Mouse (Mus musculus) Patski (cell line): ENCODE measurements around the gene Meis2. TPM values are rescaled to one million over a fixed set of nuclear protein-coding genes. Genes with fewer than 3 reads are reported as not detected.

Experiments used
- ATAC-seq: fragments of 100-300 bp; one replicate; pipeline ENCODE4 v1.8.0; 2021
- CTCF ChIA-PET: fragments of 350-600 bp; sonication (Branson Sonifier 250); formaldehyde crosslinking; loops from one replicate; lab custom pipeline; 2022; ENCODE audit warnings: inconsistent platforms; lab: Charles Lee
- POLR2A ChIA-PET: fragments of 350-600 bp; sonication (Branson Sonifier 250); formaldehyde crosslinking; loops from one replicate; lab custom pipeline; 2022; ENCODE audit warnings: antibody characterized with exemption, inconsistent platforms; lab: Charles Lee
- DNase-seq: peaks from one replicate; pipeline ENCODE4 v3.0.0-alpha.2; 2011; ENCODE audit warnings: low read depth, low spot score
- H3K27me3 ChIP-seq: fragments of 371-371 bp; one replicate; pipeline ENCODE4 v1.5.1; 2021
- CTCF ChIP-seq: fragments of 100-300 bp; IDR thresholded peaks from one replicate; pipeline ENCODE4 v1.5.1; 2021
- in situ Hi-C: fragments of 300-500 bp; cut with MboI; formaldehyde crosslinking; loops from 3 replicates; pipeline ENCODE4 v1.11.1; 2018; ENCODE audit warnings: low pct_unique_long_range_greater_than_20kb, mixed read lengths
- polyA plus RNA-seq: library from polyadenylated mRNA; unstranded; gene quantifications from one replicate; pipeline ENCODE4 v1.2.3, GENCODE M21; 2021

Meis2 gene
- polyA plus RNA-seq, 1 experiment from 2014 or later, result 52.9 TPM

- in situ Hi-C loops, result no loop called here
- POLR2A ChIA-PET, result interaction anchor here (0.7 kb wide), 1 partner anchor 15 kb away, joined by 3 read pairs; no protein-coding TSS in a partner anchor
- ATAC-seq, result no peak
- CTCF ChIA-PET, result interaction anchor here (1.7 kb wide), 1 partner anchor 18 kb away, joined by 5 read pairs; no protein-coding TSS in a partner anchor
- no peaks in the 10 kb centered on the region for H3K27me3 ChIP-seq
- no peak for DNase-seq
- TF ChIP-seq CTCF, result no peak
These were observed 174.9 kb downstream of the Meis2 start for GRCm38 (mm10) chr2:115890715-115891114.

GRCm38 (mm10) chr2:115890030-115890429 lies 175.6 kb downstream of the Meis2 start:
- in situ Hi-C loops, result no loop called here

GRCm38 (mm10) chr2:115889212-115889611 lies 176.4 kb downstream of the Meis2 start:
- no peaks in the 10 kb centered on the region for H3K27me3 ChIP-seq
- DNase-seq (no peak), ATAC-seq (no peak)
- ChIA-PET CTCF (interaction anchor here (0.9 kb wide), 1 partner anchor 24 kb away, joined by 3 read pairs; no protein-coding TSS in a partner anchor), POLR2A (no interaction called here)
- in situ Hi-C loops, result no loop called here
- no peak for TF ChIP-seq CTCF

More at GRCm38 (mm10) chr2:115890030-115890429, 175.6 kb downstream of the Meis2 start:
- POLR2A ChIA-PET, result interaction anchor here (0.7 kb wide), 1 partner anchor 15 kb away, joined by 3 read pairs; no protein-coding TSS in a partner anchor
- CTCF ChIA-PET, result no interaction called here
- ATAC-seq, result no peak
- no peak for DNase-seq
- TF ChIP-seq CTCF, result no peak
- no peaks in the 10 kb centered on the region for H3K27me3 ChIP-seq

- H3K27me3 ChIP-seq, result no peaks in the 10 kb centered on the region
- TF ChIP-seq CTCF, result no peak
- DNase-seq, result no peak
- ChIA-PET POLR2A (interaction anchor here (0.8 kb wide), 1 partner anchor 102 kb away, joined by 3 read pairs; no protein-coding TSS in a partner anchor), CTCF (interaction anchor here (0.9 kb wide), 1 partner anchor 23 kb away, joined by 3 read pairs; no protein-coding TSS in a partner anchor)
- in situ Hi-C loops, result no loop called here
- no peak for ATAC-seq
These were observed 177.1 kb downstream of the Meis2 start for GRCm38 (mm10) chr2:115888336-115889077.

- in situ Hi-C loops, result no loop called here
- H3K27me3 ChIP-seq, result no peaks in the 10 kb centered on the region
- CTCF ChIA-PET, result no interaction called here
- DNase-seq (no peak), ATAC-seq (no peak)
- POLR2A ChIA-PET, result interaction anchor here (0.8 kb wide), 1 partner anchor 103 kb away, joined by 3 read pairs; no protein-coding TSS in a partner anchor
- TF ChIP-seq CTCF, result no peak
These were observed 178.0 kb downstream of the Meis2 start for GRCm38 (mm10) chr2:115887631-115888030.

- ChIA-PET POLR2A (no interaction called here), CTCF (no interaction called here)
- no peak for TF ChIP-seq CTCF
- in situ Hi-C loops, result no loop called here
- no peak for DNase-seq
- no peak for ATAC-seq
- H3K27me3 ChIP-seq, result no peaks in the 10 kb centered on the region
These were observed 181.5 kb downstream of the Meis2 start for GRCm38 (mm10) chr2:115884184-115884583.

GRCm38 (mm10) chr2:115883520-115883919 lies 182.1 kb downstream of the Meis2 start:
- CTCF ChIA-PET, result no interaction called here
- in situ Hi-C loops, result no loop called here

GRCm38 (mm10) chr2:115875802-115876531 lies 189.7 kb downstream of the Meis2 start:
- POLR2A ChIA-PET, result interaction anchor here (0.5 to 1.2 kb wide), 4 partner anchors 17 to 127 kb away, joined by 3 to 6 read pairs (median 4); no protein-coding TSS in a partner anchor
- CTCF ChIA-PET, result no interaction called here
- in situ Hi-C loops, result no loop called here
- ATAC-seq (no peak), DNase-seq (no peak)
- TF ChIP-seq CTCF, result no peak
- H3K27me3 ChIP-seq, result no peaks in the 10 kb centered on the region

More at GRCm38 (mm10) chr2:115883520-115883919, 182.1 kb downstream of the Meis2 start:
- TF ChIP-seq CTCF, result no peak
- no peak for DNase-seq
- POLR2A ChIA-PET, result no interaction called here
- H3K27me3 ChIP-seq, result no peaks in the 10 kb centered on the region
- ATAC-seq, result no peak

GRCm38 (mm10) chr2:115872851-115873250 lies 192.8 kb downstream of the Meis2 start:
- TF ChIP-seq CTCF, result no peak
- DNase-seq (no peak), ATAC-seq (no peak)
- POLR2A ChIA-PET, result no interaction called here
- no peaks in the 10 kb centered on the region for H3K27me3 ChIP-seq
- in situ Hi-C loops, result loop anchor here (25.0 kb wide), 1 partner anchor 1436 kb away; no protein-coding TSS in a partner anchor
- CTCF ChIA-PET, result interaction anchor here (1.3 to 2.1 kb wide), 2 partner anchors 11 to 19 kb away, joined by 3 to 5 read pairs; no protein-coding TSS in a partner anchor

GRCm38 (mm10) chr2:115869966-115870365 lies 195.7 kb downstream of the Meis2 start:
- ATAC-seq, result no peak

More at GRCm38 (mm10) chr2:115869966-115870365, 195.7 kb downstream of the Meis2 start:
- ChIA-PET CTCF (no interaction called here), POLR2A (no interaction called here)
- no peaks in the 10 kb centered on the region for H3K27me3 ChIP-seq
- in situ Hi-C loops, result loop anchor here (25.0 kb wide), 1 partner anchor 1433 kb away; no protein-coding TSS in a partner anchor
- DNase-seq, result no peak
- TF ChIP-seq CTCF, result no peak
